Mouse (Mus musculus) left cerebral cortex, postnatal 14 days (tissue): ENCODE measurements around the gene Btc. TPM values are rescaled to one million over a fixed set of nuclear protein-coding genes. Genes with fewer than 3 reads are reported as not detected.

Experiments used
- DNase-seq, 2 experiments: peaks; one replicate each; pipeline ENCODE4 v3.0.0; 2021 to 2022; ENCODE audit warnings: low spot score in 2 of 2, mixed read lengths in 1 of 2
- intact Hi-C: fragments of 180-260 bp; cut with DNase I; formaldehyde crosslinking; loops from one replicate; pipeline ENCODE4 v1.15.1; 2025
- total RNA-seq, 2 experiments: library from RNA; stranded (reverse); gene quantifications; 2 replicates each; pipeline ENCODE4 v1.2.3; 2021

The Btc gene
- total RNA-seq, 2 experiments from 2014 or later: 0.37 to 0.49 TPM

DNA sequence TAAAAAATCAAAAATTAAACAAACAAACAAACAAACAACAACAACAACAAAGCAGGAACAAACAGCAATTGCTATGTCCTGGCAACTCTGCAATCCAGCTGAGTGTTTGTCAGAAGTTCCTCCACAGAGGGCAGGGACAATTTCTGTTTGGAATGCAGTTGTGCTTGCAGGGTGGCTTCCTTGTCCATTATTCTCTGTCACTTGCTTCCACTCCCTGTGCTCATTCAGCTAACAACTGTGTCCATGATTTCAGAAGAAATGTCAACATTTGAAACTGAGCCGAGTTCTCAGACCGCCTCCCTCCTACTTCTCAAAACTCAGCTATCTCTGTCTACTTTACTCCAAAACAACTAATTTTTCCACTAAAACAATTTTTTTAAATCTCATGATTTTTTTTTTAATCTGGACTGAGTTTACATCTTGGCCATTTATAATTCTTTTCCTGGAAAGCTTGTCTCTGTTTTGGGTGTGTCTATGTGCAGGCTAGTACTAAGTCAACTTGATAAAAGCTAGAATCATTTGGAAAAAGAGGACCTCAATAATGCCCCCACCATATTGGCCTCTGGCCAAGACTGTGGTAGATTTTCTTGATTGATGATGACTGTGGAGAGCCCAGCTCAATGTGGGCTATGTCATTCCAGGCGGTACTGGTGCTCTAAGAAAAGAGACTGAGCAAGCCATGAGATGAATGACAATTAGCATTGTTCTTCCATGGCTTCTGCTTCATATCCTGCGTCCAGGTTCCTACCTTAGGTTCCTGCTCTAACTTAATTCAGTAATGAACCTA lies 70.5 kb downstream of the Btc start:
- intact Hi-C loops: no loop called here
- no peak for DNase-seq

DNA sequence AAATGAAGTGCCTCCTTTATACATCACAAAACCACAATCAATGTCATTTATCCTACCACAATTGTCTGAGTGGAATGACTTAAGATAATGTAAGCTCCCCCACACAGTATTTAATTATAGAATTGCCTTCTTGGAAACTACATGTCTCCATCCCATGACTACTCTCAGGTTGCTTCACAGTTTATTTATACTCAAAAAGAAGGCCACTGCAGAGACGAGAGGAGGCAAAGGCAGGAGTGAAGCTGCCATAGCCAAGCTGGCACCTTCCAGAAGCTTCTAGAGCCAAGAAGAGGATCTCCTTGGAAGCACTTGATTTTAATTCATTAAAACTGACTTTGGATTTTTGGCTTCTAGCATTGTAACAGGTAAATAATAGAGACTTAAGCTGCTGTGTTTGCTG lies 81.0 kb downstream of the Btc start:
- no peak for DNase-seq
- intact Hi-C loops: no loop called here

DNA sequence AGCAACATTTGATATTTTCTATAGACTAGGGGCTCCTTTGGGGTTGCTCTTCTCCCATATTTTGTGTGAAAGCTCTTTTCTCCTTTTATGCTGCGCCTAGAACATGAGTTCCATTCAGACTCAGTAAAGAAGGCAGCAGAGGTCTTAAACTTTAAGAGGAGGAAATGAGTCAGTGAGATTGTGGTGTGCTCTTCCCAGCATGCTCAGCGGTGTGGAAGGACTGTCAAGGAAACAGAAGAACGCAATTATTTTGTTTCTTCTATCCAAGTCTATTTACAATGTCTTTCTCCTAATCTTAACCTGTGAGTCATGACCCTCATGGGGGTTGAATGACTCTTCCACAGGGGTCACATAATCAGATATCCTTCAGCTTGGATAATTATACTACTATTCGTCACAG lies 82.4 kb downstream of the Btc start:
- intact Hi-C loops: no loop called here
- no peak for DNase-seq

DNA sequence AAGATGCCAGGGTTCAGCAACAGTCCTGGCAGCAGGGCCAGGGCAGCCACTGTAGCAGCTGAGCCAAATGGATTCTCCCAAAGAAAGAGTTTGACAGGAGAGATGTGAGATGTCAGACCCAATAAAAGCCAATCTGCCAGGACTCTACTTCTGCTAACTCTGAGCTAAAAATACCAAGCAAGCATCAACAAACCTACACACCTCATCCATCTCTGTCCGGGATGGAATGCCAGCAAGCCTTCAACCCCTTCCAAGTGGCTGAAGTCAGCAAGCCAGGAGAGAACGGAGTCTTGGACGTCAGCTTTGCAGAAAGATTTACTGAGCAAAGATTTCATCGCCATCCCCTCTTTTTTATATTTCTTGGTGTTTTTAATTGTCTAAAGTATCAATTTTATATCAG lies 88.8 kb downstream of the Btc start:
- DNase-seq: no peak
- intact Hi-C loops: no loop called here

DNA sequence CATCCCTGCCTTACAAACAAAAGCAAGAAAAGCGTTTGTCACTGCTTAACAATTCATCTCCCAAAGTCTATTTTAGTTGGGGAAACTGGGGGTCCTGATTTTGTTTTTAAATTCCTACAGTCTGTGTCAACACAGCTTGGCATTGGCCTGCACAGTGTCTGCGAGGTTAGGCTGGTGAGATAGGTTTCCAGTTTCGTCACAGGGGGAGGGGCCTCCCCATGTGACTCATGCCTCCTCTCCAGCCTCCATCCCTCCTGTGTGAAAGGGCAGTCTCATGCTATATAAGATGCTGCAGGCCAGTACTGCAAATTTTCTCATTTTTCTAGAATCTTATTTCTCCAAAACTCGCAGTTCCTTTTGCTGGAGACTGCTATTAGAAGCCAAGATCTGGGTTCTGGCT lies 91.0 kb downstream of the Btc start:
- intact Hi-C loops: no loop called here

DNA sequence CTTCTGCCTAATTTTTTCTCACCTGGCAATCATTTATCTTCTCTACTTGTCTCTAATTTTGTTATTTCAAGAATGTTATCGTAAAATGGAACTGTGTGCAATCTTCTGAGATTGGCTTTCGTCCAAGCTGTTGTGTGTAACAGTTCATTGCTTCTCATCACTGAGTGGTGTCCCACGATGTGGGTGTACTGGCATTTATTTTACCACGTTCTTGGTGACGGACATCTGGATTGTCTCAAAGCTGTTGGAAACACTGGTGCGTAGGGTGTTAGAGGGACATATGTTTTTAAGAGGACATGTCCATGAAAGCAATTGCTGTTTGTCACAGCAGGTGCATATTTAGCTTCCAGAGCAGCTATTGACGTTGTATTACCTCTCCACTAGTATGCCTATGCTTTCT lies 94.2 kb downstream of the Btc start:
- peak; percentile 17 to 22 for DNase-seq
- intact Hi-C loops: loop anchor here (2.0 to 10.0 kb wide), 3 partner anchors 331 to 636 kb away; no protein-coding TSS in a partner anchor

More for the DNA sequence above, 91.0 kb downstream of the Btc start:
- no peak for DNase-seq

DNA sequence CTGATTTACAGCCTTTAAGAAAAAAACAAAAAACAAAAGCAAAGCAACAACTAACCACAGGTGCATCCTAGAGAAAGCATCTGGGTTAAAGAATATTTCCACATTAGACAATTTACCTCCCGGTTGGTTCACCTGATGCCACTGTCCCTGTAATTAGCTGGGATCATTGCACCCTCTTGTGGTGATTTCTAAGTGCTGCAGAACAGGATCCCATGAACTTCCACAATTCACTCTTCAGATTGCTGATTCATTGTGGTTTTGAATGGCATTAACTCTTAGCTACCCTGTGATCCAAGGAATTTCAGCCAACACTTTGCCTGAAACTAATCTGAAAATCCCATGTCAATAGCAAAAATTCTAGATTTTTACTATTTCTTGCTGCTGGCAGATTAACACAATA lies 94.9 kb downstream of the Btc start:
- intact Hi-C loops: loop anchor here (2.0 to 10.0 kb wide), 3 partner anchors 331 to 637 kb away; no protein-coding TSS in a partner anchor
- DNase-seq: peak; percentile 58 to 67

Other genes with a start within 250 kb of the Btc start
- gene Parm1, start 114.6 kb upstream of the Btc start, total RNA-seq: 10 to 100 TPM; 36.6 to 43.7 TPM